Comparison of ENCODE assay signal across 15 mouse cellular contexts in genomic region chr19:45630953-45631352, GRCm38 (mm10). TPM values are rescaled to one million over a fixed set of nuclear protein-coding genes. Genes with fewer than 3 reads are reported as not detected.
A peak's percentile ranks its signal among the peaks of the same experiment; 100 is the strongest.
DNase-seq lines count a peak whose midpoint lies in the region; ATAC-seq lines count a peak whose summit lies in the region.
"Had no signal": no experiment of that assay in that cellular context is flagged by ENCODE, and none has a peak within 500 bp of the region (broad histone marks: within the 10 kb centered on the region; RNA-seq: fewer than 3 reads in every experiment).

No protein-coding gene starts in this region.

- H3K4me2 ChIP-seq in heart, embryonic 15.5 days = no peak overlapping the region
- H3K4me2 ChIP-seq in liver, embryonic 16.5 days (ENCODE audit: low read depth, low read length) = peak overlapping the region; percentile 26; the same call in 1 of the 2 replicates
- no peak overlapping the region for H3K4me2 ChIP-seq in midbrain, embryonic 11.5 days
- H3K4me2 ChIP-seq: embryonic facial prominence, embryonic 12.5 days; limb, embryonic 13.5 days had no signal

- H3K27me3 ChIP-seq in heart, embryonic 15.5 days = no peaks in the 10 kb centered on the region
- no peaks in the 10 kb centered on the region for H3K27me3 ChIP-seq in liver, embryonic 16.5 days (ENCODE audit: control insufficient read depth, insufficient read depth, low read depth, low read length)
- no peaks in the 10 kb centered on the region for H3K27me3 ChIP-seq in midbrain, embryonic 11.5 days (ENCODE audit: control insufficient read depth, insufficient read depth, low read length)
- H3K27me3 ChIP-seq: embryonic facial prominence, embryonic 12.5 days; limb, embryonic 13.5 days had no signal

- H3K9ac ChIP-seq in heart, embryonic 15.5 days = peak overlapping the region; percentile 8; the same call in 1 of the 2 replicates
- 0 out of 2 replicates have a peak overlapping the region, but pooled peaks have one; percentile 2 for H3K9ac ChIP-seq in liver, embryonic 16.5 days (ENCODE audit: low read depth, low read length)
- no peak overlapping the region for H3K9ac ChIP-seq in midbrain, embryonic 11.5 days (ENCODE audit: low read length)
- H3K9ac ChIP-seq: embryonic facial prominence, embryonic 12.5 days; limb, embryonic 13.5 days had no signal

- peak overlapping the region; percentile 69 for H3K27ac ChIP-seq in heart, embryonic 15.5 days
- H3K27ac ChIP-seq in liver, embryonic 16.5 days (ENCODE audit: low read length) = no peak overlapping the region
- H3K27ac ChIP-seq in midbrain, embryonic 11.5 days (ENCODE audit: low read depth, low read length) = no peak overlapping the region
- H3K27ac ChIP-seq: embryonic facial prominence, embryonic 12.5 days; hindbrain, postnatal 0 days; kidney, postnatal 0 days; limb, embryonic 13.5 days; macrophage had no signal

- H3K4me3 ChIP-seq in heart, embryonic 15.5 days = peak overlapping the region; percentile 10; the same call in 1 of the 2 replicates
- no peak overlapping the region for H3K4me3 ChIP-seq in liver, embryonic 16.5 days (ENCODE audit: low read depth, low read length)
- no peak overlapping the region for H3K4me3 ChIP-seq in midbrain, embryonic 11.5 days (ENCODE audit: low read depth, low read length)
- H3K4me3 ChIP-seq: embryonic facial prominence, embryonic 12.5 days; limb, embryonic 13.5 days had no signal

- H3K4me1 ChIP-seq in heart, embryonic 15.5 days (replicated peaks) = peaks cover 12% of the 10 kb centered on the region
- H3K4me1 ChIP-seq in liver, embryonic 16.5 days (ENCODE audit: control insufficient read depth, low read depth, low read length) = peaks cover 17% of the 10 kb centered on the region
- no peaks in the 10 kb centered on the region for H3K4me1 ChIP-seq in midbrain, embryonic 11.5 days (ENCODE audit: control insufficient read depth, insufficient read depth, low read length)
- H3K4me1 ChIP-seq: embryonic facial prominence, embryonic 12.5 days had no signal

- no peaks in the 10 kb centered on the region for H3K9me3 ChIP-seq in heart, embryonic 15.5 days (replicated peaks)
- no peaks in the 10 kb centered on the region for H3K9me3 ChIP-seq in liver, embryonic 16.5 days (replicated peaks; ENCODE audit: control insufficient read depth, low read length)
- no peaks in the 10 kb centered on the region for H3K9me3 ChIP-seq in midbrain, embryonic 11.5 days (ENCODE audit: control insufficient read depth, low read length)
- H3K9me3 ChIP-seq: embryonic facial prominence, embryonic 12.5 days; limb, embryonic 13.5 days had no signal

- WGBS in heart, embryonic 15.5 days = 37% methylated on average over 5 of the region's 5 CpGs
- 20% methylated on average over 5 of the region's 5 CpGs for WGBS in liver, embryonic 16.5 days (ENCODE audit: insufficient replicate concordance)
- 77% methylated on average over 5 of the region's 5 CpGs for WGBS in midbrain, embryonic 11.5 days

- H3K36me3 ChIP-seq in heart, embryonic 15.5 days = peaks cover 33% of the 10 kb centered on the region
- H3K36me3 ChIP-seq in liver, embryonic 16.5 days (ENCODE audit: control insufficient read depth, insufficient read depth) = peaks cover 4% of the 10 kb centered on the region; the same call in 1 of the 2 replicates
- no peaks in the 10 kb centered on the region for H3K36me3 ChIP-seq in midbrain, embryonic 11.5 days (ENCODE audit: control insufficient read depth, insufficient read depth, low read length)

- no peak for ATAC-seq in heart, embryonic 15.5 days (replicated peaks; ENCODE audit: insufficient number of reproducible peaks, insufficient read depth, low FRiP score, low read depth)
- ATAC-seq in liver, embryonic 16.5 days (ENCODE audit: low read depth) = no peak
- ATAC-seq in midbrain, embryonic 11.5 days (ENCODE audit: low FRiP score) = no peak
- no peak for ATAC-seq in frontal cortex, adult (ENCODE audit: low TSS enrichment)
- ATAC-seq: hindbrain, postnatal 0 days had no signal

- no peak for DNase-seq in heart, postnatal 25 days (ENCODE audit: low spot score)
- DNase-seq in c-Kit-positive CD71-negative TER-119-negative erythroid progenitor cells, embryonic 14.5 days (ENCODE audit: low read depth) = peak; percentile 30
- peak; percentile 80 for DNase-seq in thymus, postnatal 14 days
- no peak for DNase-seq in midbrain, embryonic 11.5 days (ENCODE audit: low spot score, missing footprints)
- DNase-seq in frontal cortex, postnatal 36 days (ENCODE audit: low spot score in 2 of 2) = no peak
- DNase-seq: cerebellum, adult 9-11 months; gastrocnemius, postnatal 14 days had no signal

- intact Hi-C loops in heart, postnatal 25 days (cut with DNase I) = no loop called here

RNA-seq across cellular contexts. Expression of gene Fbxw4, which starts 29.2 kb away (rescaled TPM):
- polyA plus RNA-seq in heart, embryonic 15.5 days (2015; fragmentation: Nextera tagmentation; extraction: Ambion mirVana) = 3.5 and 7.7 TPM in 2 replicates
- total RNA-seq in heart, postnatal 25 days (2021) = 10 to 100 TPM; 29.7 to 30.4 TPM
- 1.8 and 2.5 TPM in 2 replicates for polyA plus RNA-seq in liver, embryonic 16.5 days (2015; fragmentation: Nextera tagmentation; extraction: Ambion mirVana)
- polyA plus RNA-seq in midbrain, embryonic 11.5 days (2014; fragmentation: Nextera tagmentation; extraction: Ambion mirVana) = 2.4 and 3.2 TPM in 2 replicates

Comparison
In these comparisons a context has a peak if more than half of its experiments do, and no peak if none do; other contexts are left out.
1. DNase-seq: peak in c-Kit-positive CD71-negative TER-119-negative erythroid progenitor cells, embryonic 14.5 days (single experiment) and thymus, postnatal 14 days (single experiment); none in heart, postnatal 25 days (single experiment), midbrain, embryonic 11.5 days (single experiment) and frontal cortex, postnatal 36 days (0 of 2).